Mouse (Mus musculus): Measurements from ENCODE around the gene Cpox. TPM values are rescaled to one million over a fixed set of nuclear protein-coding genes. Genes with fewer than 3 reads are reported as not detected.

Cpox gene
- polyA plus RNA-seq, 1 experiment from 2014 or later = 24.1 TPM

DNA sequence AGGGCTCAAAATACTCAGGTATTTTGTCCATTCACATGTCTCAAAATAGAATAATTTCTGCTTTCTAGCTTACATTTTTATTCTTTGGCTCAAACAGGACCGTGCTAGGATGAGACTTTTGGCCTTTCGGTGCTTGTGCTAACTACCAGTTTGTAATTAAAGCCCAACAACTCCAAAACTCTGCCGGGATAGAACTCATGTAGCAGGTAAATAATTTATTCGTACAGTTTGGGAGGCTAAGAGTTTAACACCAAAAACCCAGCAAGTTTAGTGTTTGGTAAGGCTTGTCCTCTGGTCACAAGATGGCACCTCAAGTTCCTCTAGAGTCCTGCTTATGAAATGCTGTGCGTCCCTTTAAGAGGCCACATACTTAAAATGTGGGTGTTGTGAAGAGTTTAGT is 70.7 kb downstream of the Cpox start:
- no peaks in the 10 kb centered on the region for H3K9me3 ChIP-seq (replicated peaks)
- WGBS = 92% methylated on average over 5 of the region's 5 CpGs
- no peak overlapping the region for H3K4me3 ChIP-seq
- peaks cover 4% of the 10 kb centered on the region; the same call in 1 of the 2 replicates for H3K36me3 ChIP-seq
- no peak overlapping the region for H3K27ac ChIP-seq (replicated peaks)
- no peak for DNase-seq (ENCODE audit: low spot score)
- H3K4me1 ChIP-seq = no peaks in the 10 kb centered on the region
- H3K27me3 ChIP-seq (ENCODE audit: low read depth, poor library complexity, severe bottlenecking) = no peaks in the 10 kb centered on the region

- Histone ChIP-seq H3K27me3 (ENCODE audit: low read depth, poor library complexity, severe bottlenecking) (no peaks in the 10 kb centered on the region), H3K27ac (replicated peaks) (no peak overlapping the region), H3K4me3 (no peak overlapping the region), H3K9me3 (replicated peaks) (no peaks in the 10 kb centered on the region), H3K4me1 (no peaks in the 10 kb centered on the region), H3K36me3 (no peaks in the 10 kb centered on the region)
- DNase-seq (ENCODE audit: low spot score) = no peak
- 75% methylated on average over 4 of the region's 4 CpGs for WGBS
Observed at GRCm38 (mm10) chr16:58746715-58747114, 76.6 kb downstream of the Cpox start.

DNA sequence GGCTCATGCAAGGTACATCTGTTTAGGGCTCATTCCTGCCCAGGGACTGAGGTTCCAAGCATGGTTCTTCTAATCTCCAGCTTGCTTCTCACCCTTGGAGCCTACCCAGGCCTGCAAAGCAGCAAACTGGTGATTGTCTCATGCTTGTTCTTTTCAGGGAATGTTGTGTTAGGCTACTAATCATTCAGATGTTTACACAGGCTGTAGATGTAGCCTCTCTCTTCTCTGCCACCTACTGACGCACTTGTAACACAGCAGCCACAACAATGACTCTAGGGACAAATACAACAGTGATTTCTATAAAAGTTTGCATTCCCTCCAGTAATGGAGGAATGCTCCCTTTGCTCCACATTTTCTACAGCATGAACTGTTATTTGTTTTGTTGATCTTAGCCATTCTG is 81.2 kb downstream of the Cpox start:
- Histone ChIP-seq H3K27me3 (ENCODE audit: low read depth, poor library complexity, severe bottlenecking) (no peaks in the 10 kb centered on the region), H3K9me3 (replicated peaks) (no peaks in the 10 kb centered on the region), H3K27ac (replicated peaks) (no peak overlapping the region), H3K4me1 (no peaks in the 10 kb centered on the region), H3K4me3 (no peak overlapping the region), H3K36me3 (no peaks in the 10 kb centered on the region)
- WGBS = 38% methylated on average over 1 of the region's 1 CpGs
- DNase-seq (ENCODE audit: low spot score) = no peak

- Histone ChIP-seq H3K27me3 (ENCODE audit: low read depth, poor library complexity, severe bottlenecking) (no peaks in the 10 kb centered on the region), H3K9me3 (replicated peaks) (no peaks in the 10 kb centered on the region), H3K4me1 (no peaks in the 10 kb centered on the region)
Observed at GRCm38 (mm10) chr16:58756191-58756590, 86.1 kb downstream of the Cpox start.

GRCm38 (mm10) chr16:58763076-58763475 is 93.0 kb downstream of the Cpox start, which contains the start of gene Olfr172:
Olfr172 (minus strand) TSS chr16:58763176.
- H3K9me3 ChIP-seq (replicated peaks) = no peaks in the 10 kb centered on the region; the same call in 1 of the 2 replicates
- no peak for DNase-seq (ENCODE audit: low spot score)
- H3K27ac ChIP-seq (replicated peaks) = no peak within 1 kb of the TSS
- no peaks in the 10 kb centered on the region for H3K36me3 ChIP-seq
- no peaks in the 10 kb centered on the region for H3K27me3 ChIP-seq (ENCODE audit: low read depth, poor library complexity, severe bottlenecking)
- 82% methylated on average over 1 of the region's 1 CpGs for WGBS
- no peaks in the 10 kb centered on the region for H3K4me1 ChIP-seq
- H3K4me3 ChIP-seq = no peak within 1 kb of the TSS

More at GRCm38 (mm10) chr16:58756191-58756590, 86.1 kb downstream of the Cpox start:
- no peak for DNase-seq (ENCODE audit: low spot score)
- H3K4me3 ChIP-seq = no peak overlapping the region
- no peaks in the 10 kb centered on the region for H3K36me3 ChIP-seq
- H3K27ac ChIP-seq (replicated peaks) = no peak overlapping the region

Small RNA genes lying within 50 kb of the gene (microRNA-seq; reads per million reads assigned to microRNA genes)
- gene Gm27564 = not detected

Other genes with a start within 250 kb of the Cpox start
- gene St3gal6, start 146.0 kb upstream of the Cpox start, polyA plus RNA-seq (2016; fragmentation: Nextera tagmentation; extraction: Ambion mirVana) = 9.3 and 12.5 TPM in 2 replicates
- not detected in 2 replicates for gene Gm813, start 53.3 kb upstream of the Cpox start, polyA plus RNA-seq (2016; fragmentation: Nextera tagmentation; extraction: Ambion mirVana)
- not detected in 2 replicates for gene E330017A01Rik, start 31.6 kb upstream of the Cpox start, polyA plus RNA-seq (2016; fragmentation: Nextera tagmentation; extraction: Ambion mirVana)
- gene Gpr15, start 48.8 kb downstream of the Cpox start, polyA plus RNA-seq (2016; fragmentation: Nextera tagmentation; extraction: Ambion mirVana) = 0.09 TPM in 1 of 2 replicates, not detected in the other
- gene Cldnd1, start 57.6 kb downstream of the Cpox start, polyA plus RNA-seq (2016; fragmentation: Nextera tagmentation; extraction: Ambion mirVana) = 104 and 115 TPM in 2 replicates
- gene Olfr172, start 92.9 kb downstream of the Cpox start, polyA plus RNA-seq (2016; fragmentation: Nextera tagmentation; extraction: Ambion mirVana) = not detected in 2 replicates
- gene Olfr173, start 130.0 kb downstream of the Cpox start, polyA plus RNA-seq (2016; fragmentation: Nextera tagmentation; extraction: Ambion mirVana) = not detected in 2 replicates
- not detected in 2 replicates for gene Olfr175-ps1, start 156.5 kb downstream of the Cpox start, polyA plus RNA-seq (2016; fragmentation: Nextera tagmentation; extraction: Ambion mirVana)
- not detected in 2 replicates for gene Olfr177, start 204.5 kb downstream of the Cpox start, polyA plus RNA-seq (2016; fragmentation: Nextera tagmentation; extraction: Ambion mirVana)
- not detected in 2 replicates for gene Olfr178, start 221.8 kb downstream of the Cpox start, polyA plus RNA-seq (2016; fragmentation: Nextera tagmentation; extraction: Ambion mirVana)

Data from midbrain, embryonic 10.5 days (tissue).